Mouse (Mus musculus) gastrocnemius, adult 18-20 months (tissue): ENCODE results near the gene Rassf5. TPM values are rescaled to one million over a fixed set of nuclear protein-coding genes. Genes with fewer than 3 reads are reported as not detected.

Experiments used
- DNase-seq: peaks from one replicate; pipeline ENCODE4 v3.0.0; 2021; ENCODE audit warnings: low spot score
- total RNA-seq, 2 experiments: library from RNA; stranded (reverse); gene quantifications; 2 replicates each; pipeline ENCODE4 v1.2.3; 2021

Rassf5 gene
- total RNA-seq, 2 experiments from 2014 or later, result 0.39 to 1.1 TPM

GRCm38 (mm10) chr1:131209971-131210426 lies 35.1 kb downstream of the Rassf5 start:
- no peak for DNase-seq

- DNase-seq, result no peak
Observed at GRCm38 (mm10) chr1:131208800-131209199, 36.3 kb downstream of the Rassf5 start.

- no peak for DNase-seq
Observed at GRCm38 (mm10) chr1:131208081-131208480, 37.0 kb downstream of the Rassf5 start.

- peak; percentile 61 for DNase-seq
Observed at GRCm38 (mm10) chr1:131207531-131207930, 37.5 kb downstream of the Rassf5 start.

- DNase-seq, result no peak
Observed at GRCm38 (mm10) chr1:131206342-131206741, 38.7 kb downstream of the Rassf5 start.

- no peak for DNase-seq
Observed at GRCm38 (mm10) chr1:131204461-131204860, 40.6 kb downstream of the Rassf5 start.

GRCm38 (mm10) chr1:131201391-131201790 lies 43.7 kb downstream of the Rassf5 start:
- no peak for DNase-seq

- DNase-seq, result no peak
Observed at GRCm38 (mm10) chr1:131200588-131200987, 44.5 kb downstream of the Rassf5 start.

GRCm38 (mm10) chr1:131199976-131200375 lies 45.1 kb downstream of the Rassf5 start:
- DNase-seq, result no peak

- no peak for DNase-seq
Observed at GRCm38 (mm10) chr1:131199118-131199821, 45.8 kb downstream of the Rassf5 start.

GRCm38 (mm10) chr1:131198417-131198960 lies 46.6 kb downstream of the Rassf5 start:
- DNase-seq, result no peak

- no peak for DNase-seq
Observed at GRCm38 (mm10) chr1:131196107-131196506, 49.0 kb downstream of the Rassf5 start.

GRCm38 (mm10) chr1:131195653-131196052 lies 49.4 kb downstream of the Rassf5 start:
- no peak for DNase-seq

GRCm38 (mm10) chr1:131193746-131194145 lies 51.3 kb downstream of the Rassf5 start:
- DNase-seq, result no peak

GRCm38 (mm10) chr1:131188655-131189054 lies 56.4 kb downstream of the Rassf5 start:
- no peak for DNase-seq

GRCm38 (mm10) chr1:131187856-131188255 lies 57.2 kb downstream of the Rassf5 start:
- DNase-seq, result no peak

GRCm38 (mm10) chr1:131186995-131187394 lies 58.1 kb downstream of the Rassf5 start:
- DNase-seq, result no peak

- no peak for DNase-seq
Observed at GRCm38 (mm10) chr1:131185821-131186506, 59.1 kb downstream of the Rassf5 start.

GRCm38 (mm10) chr1:131184956-131185660 lies 60.0 kb downstream of the Rassf5 start:
- peak; percentile 32 for DNase-seq

- peak; percentile 57 for DNase-seq
Observed at GRCm38 (mm10) chr1:131184253-131184955, 60.7 kb downstream of the Rassf5 start.

- DNase-seq, result no peak
Observed at GRCm38 (mm10) chr1:131183201-131183600, 61.9 kb downstream of the Rassf5 start.
